Mouse (Mus musculus) embryonic stem cell, embryonic (primary cell): ENCODE results near the gene Tmem117.

Source experiments
- CTCF ChIA-PET, 4 experiments: fragments of 300-600 bp in 2 of 4; fragments of 350-600 bp in 2 of 4; sonication (Branson Sonifier 250); formaldehyde crosslinking; loops; one replicate each; lab custom pipeline; 2022; ENCODE audit warnings: inconsistent platforms in 2 of 4; lab: Charles Lee
- POLR2A ChIA-PET, 4 experiments: fragments of 300-600 bp in 2 of 4; fragments of 350-600 bp in 2 of 4; sonication (Branson Sonifier 250); formaldehyde crosslinking; loops; one replicate each; lab custom pipeline; 2022; ENCODE audit warnings: antibody characterized with exemption in 4 of 4, inconsistent platforms in 1 of 4; lab: Charles Lee

Tmem117 gene

DNA sequence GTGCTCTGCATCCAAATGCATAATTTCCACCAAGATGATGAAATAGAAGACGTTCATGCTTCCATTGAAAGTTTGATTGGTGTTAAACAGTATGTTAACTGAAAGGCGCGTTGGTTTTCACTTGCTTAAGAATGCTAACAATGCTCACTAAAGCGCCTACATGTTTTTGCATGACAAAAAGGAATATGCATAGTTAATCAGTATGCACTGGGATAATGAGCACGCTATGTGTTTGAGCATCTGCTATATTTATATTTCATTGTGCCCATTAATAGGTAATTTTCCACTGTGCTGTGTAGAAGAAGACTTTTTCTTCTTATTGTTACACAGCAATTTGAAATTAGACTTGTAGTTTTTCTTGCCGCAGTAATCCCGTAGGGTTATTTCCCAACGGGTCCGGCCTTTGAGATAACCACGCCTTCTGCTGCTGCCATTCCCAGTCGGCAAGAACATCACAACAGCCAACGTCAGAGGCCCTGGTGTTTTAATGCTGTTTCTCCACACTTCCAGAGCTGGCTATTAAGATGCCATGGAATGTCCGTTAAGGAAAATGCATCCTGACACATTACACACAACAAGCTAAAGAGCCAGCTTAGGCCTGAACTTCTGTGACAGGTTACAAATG lies 399.9 kb downstream of the Tmem117 start:
- POLR2A ChIA-PET: no interaction called here

DNA sequence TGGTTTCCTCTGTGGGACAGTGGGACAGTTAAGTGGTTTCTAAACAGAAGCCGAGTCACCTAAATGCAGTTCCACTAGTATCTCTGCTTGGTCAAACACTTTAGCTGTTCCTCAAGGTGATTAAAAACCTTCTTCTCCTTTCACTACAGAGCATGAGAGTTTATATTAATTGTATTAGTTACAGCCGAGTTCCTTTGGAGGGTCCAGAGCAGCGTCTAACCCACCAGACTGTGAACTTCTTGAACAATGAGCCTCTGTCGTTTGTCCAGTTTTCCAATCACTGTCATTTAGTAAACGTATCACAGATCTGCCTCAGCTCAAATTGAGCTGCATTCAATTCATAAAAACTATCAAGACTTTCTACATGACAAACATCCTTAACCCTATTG lies 400.4 kb downstream of the Tmem117 start:
- ChIA-PET POLR2A (interaction anchor here in 1 of 4 experiments (1.0 kb wide), 1 partner anchor 9 kb away, joined by 3 read pairs; no protein-coding TSS in a partner anchor), CTCF (interaction anchor here in 1 of 4 experiments (0.7 kb wide), 1 partner anchor 36 kb away, joined by 3 read pairs; no protein-coding TSS in a partner anchor)

More for the DNA sequence above, 399.9 kb downstream of the Tmem117 start:
- CTCF ChIA-PET: interaction anchor here in 1 of 4 experiments (0.7 kb wide), 1 partner anchor 35 kb away, joined by 3 read pairs; no protein-coding TSS in a partner anchor

DNA sequence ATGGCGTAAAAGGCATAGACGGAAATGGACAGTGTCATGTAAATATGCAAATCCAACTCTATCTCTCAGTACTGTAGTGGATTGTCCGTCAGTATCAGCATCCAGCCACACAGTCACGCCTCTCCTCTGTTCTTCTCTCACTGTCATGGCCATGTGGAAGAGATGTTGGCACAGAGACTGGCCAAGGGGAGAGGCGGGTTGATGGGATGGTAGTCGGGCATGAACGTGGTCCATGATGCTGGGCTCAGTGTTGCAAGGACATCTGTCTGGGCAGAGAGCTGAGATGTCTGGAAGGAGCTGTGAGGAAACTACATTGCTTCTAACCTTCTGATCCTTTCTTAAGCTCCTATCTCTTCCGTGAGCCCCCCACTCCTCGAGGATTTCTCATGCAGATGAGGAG lies 413.4 kb downstream of the Tmem117 start:
- CTCF ChIA-PET: no interaction called here
- POLR2A ChIA-PET: no interaction called here

GRCm38 (mm10) chr15:95044011-95044410 lies 415.0 kb downstream of the Tmem117 start:
- ChIA-PET CTCF (interaction anchor here in 1 of 4 experiments (0.5 kb wide), 1 partner anchor 33 kb away, joined by 8 read pairs; no protein-coding TSS in a partner anchor), POLR2A (no interaction called here)

DNA sequence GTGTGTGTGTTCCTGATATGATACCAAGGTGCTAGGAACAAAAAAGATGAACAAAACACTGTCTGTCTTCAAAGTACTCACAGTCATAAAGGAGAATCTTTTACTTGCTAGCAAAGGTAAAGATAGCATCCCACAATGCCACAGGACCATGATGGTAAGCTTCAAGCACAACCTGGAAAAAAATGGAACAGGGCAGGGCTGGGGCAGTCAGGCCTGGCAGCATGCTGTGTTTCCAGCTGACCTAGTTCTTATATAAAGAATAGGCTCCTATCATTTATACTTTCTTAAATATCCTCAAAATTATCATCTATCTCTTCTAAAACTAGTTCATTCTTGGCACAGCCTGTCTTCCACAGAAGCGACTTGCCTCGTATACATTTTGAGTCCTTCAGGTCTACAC lies 418.5 kb downstream of the Tmem117 start:
- ChIA-PET CTCF (no interaction called here), POLR2A (interaction anchor here in 1 of 4 experiments (1.1 kb wide), 1 partner anchor 10 kb away, joined by 3 read pairs; no protein-coding TSS in a partner anchor)

- CTCF ChIA-PET: no interaction called here
- POLR2A ChIA-PET: no interaction called here
Measured at GRCm38 (mm10) chr15:95049171-95049729, 420.2 kb downstream of the Tmem117 start.

- ChIA-PET CTCF (interaction anchor here in 1 of 4 experiments (0.6 kb wide), 1 partner anchor 19 kb away, joined by 3 read pairs; no protein-coding TSS in a partner anchor), POLR2A (no interaction called here)
Measured at GRCm38 (mm10) chr15:95055081-95055650, 426.1 kb downstream of the Tmem117 start.

- CTCF ChIA-PET: no interaction called here
- POLR2A ChIA-PET: no interaction called here
Measured at GRCm38 (mm10) chr15:95068023-95068422, 439.0 kb downstream of the Tmem117 start.

GRCm38 (mm10) chr15:95068799-95069198 lies 439.8 kb downstream of the Tmem117 start:
- CTCF ChIA-PET: no interaction called here

GRCm38 (mm10) chr15:95070881-95071280 lies 441.8 kb downstream of the Tmem117 start:
- POLR2A ChIA-PET: no interaction called here

More at GRCm38 (mm10) chr15:95068799-95069198, 439.8 kb downstream of the Tmem117 start:
- POLR2A ChIA-PET: no interaction called here

DNA sequence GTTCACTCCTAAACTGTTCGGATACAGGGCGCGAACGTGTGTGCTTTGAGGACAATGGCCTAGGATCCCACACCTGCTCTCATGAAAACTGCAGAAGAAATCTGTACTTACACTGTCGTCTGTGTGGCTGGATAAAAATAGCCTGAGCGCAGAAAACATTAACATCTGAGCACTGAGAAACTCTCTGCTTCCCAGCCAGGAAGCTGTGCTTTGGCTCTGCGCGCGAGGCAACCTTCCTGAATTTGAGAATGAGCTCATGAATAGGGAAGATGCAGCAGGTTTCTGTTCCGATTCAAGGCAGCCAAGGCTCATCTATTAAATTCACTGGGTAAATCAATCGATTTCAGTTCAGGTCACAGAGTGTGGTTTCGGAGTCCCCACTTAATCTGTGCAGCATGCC lies 446.3 kb downstream of the Tmem117 start:
- POLR2A ChIA-PET: interaction anchor here in 1 of 4 experiments (0.7 kb wide), 1 partner anchor 363 kb away, joined by 3 read pairs; no protein-coding TSS in a partner anchor
- CTCF ChIA-PET: no interaction called here

More at GRCm38 (mm10) chr15:95070881-95071280, 441.8 kb downstream of the Tmem117 start:
- CTCF ChIA-PET: no interaction called here

DNA sequence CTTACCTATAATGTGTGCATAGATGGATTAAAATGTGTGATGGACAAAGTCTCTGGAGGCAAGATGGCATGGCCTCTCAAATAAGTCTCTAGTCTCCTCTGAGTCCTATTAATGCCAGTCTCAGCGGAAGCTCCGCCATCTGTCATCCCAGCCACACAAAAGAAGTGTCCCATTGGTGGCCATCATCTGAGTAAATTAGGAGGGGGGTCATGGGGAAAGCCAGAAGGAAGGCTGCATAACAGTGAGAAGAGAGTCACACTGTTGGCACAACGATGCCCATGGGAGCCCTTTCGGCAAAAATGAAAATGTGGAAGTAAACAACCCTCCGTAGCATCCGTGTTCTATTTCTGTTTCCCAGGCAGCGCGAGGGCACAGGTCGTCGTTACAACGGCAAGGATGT lies 452.6 kb downstream of the Tmem117 start:
- POLR2A ChIA-PET: interaction anchor here in 1 of 4 experiments (0.6 kb wide), 1 partner anchor 285 kb away, joined by 5 read pairs; no protein-coding TSS in a partner anchor

GRCm38 (mm10) chr15:95085962-95086361 lies 456.9 kb downstream of the Tmem117 start:
- POLR2A ChIA-PET: no interaction called here

More for the DNA sequence above, 452.6 kb downstream of the Tmem117 start:
- CTCF ChIA-PET: no interaction called here

DNA sequence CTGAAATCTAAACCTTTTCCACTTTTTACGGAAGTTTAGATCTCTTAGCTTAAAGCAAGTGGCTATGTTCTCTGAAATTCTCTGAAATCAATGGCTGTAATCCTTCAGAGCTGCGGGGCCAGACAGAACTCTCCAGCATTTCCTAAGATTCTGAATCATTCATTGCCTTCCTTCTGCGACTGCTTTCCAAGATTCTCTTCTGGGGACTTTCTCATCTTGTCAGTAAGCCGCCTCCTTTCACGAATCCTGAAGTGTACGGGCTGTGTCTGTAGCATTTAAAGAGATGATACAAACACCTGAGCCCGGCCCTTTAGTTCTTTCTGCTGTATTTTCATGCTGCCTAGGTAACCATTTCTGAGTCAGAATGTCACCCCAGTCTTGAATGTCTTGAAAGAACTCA lies 471.1 kb downstream of the Tmem117 start:
- ChIA-PET POLR2A (no interaction called here), CTCF (no interaction called here)

More at GRCm38 (mm10) chr15:95085962-95086361, 456.9 kb downstream of the Tmem117 start:
- CTCF ChIA-PET: no interaction called here

DNA sequence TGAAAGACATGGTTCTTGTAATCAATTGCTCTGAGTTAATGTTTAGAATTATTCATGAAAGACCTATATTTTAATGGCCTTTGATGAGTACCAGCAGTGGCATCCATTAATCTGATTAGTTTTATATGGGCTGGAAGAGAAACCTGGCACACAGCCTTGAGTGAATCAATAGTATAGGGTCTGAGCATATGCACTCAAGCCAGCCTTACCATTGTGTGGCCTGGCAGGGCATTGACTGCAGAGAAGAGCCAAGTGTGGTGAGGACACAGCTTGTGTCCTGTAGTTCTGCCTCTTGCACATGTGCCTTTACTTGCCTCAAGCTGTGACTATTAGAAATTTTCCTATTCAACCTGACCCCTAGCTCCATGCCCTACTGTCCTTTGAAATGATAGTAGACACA lies 472.5 kb downstream of the Tmem117 start:
- ChIA-PET CTCF (no interaction called here), POLR2A (no interaction called here)

DNA sequence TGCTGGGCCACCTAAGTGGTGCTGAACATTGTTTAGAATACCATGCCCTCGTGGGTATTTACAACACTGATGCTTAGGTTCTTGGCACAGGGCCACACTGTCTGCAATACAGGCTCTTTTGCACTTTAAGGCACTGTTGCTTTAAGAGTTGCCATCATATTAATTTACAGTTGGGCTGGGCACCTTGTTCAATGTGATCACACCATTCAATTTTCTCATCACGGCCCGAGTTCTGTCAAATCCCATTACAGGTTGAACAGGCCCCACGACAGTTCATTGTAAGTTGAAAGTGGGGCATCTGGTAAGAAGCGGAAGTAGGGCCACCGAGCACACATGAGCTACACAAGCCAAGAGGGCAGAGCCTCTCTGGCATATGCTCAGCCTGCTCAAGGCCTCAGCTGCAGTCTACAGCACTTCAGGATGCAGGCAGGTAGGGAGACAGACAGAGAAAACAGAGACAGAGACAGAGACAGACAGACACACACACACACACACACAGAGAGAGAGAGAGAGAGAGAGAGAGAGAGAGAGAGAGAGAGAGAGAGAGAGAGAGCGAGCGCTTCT lies 478.3 kb downstream of the Tmem117 start:
- CTCF ChIA-PET: no interaction called here
- POLR2A ChIA-PET: no interaction called here

DNA sequence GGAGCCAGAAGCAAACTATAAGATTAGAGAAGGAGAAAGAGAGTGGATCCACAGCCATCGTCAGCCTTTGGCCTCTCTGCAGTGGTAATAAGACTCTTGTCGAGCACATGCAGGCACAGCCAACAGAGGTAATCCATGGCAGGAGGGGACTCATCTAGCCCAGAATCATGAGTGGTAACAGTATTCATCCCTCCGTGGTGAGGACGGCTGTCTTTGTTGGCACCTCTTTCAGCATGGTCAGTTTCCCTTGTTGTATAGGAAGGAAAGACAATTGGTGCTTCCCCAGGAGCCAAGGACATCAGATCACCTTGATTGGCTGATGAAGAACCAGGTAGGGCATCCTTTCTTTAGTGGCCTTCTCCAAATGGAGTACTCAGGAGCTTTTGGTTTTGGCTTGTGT lies 479.6 kb downstream of the Tmem117 start:
- ChIA-PET CTCF (no interaction called here), POLR2A (no interaction called here)

GRCm38 (mm10) chr15:95131401-95131800 lies 502.4 kb downstream of the Tmem117 start:
- POLR2A ChIA-PET: interaction anchor here in 1 of 4 experiments (0.7 kb wide), 1 partner anchor 460 kb away, joined by 5 read pairs; no protein-coding TSS in a partner anchor
- CTCF ChIA-PET: interaction anchor here in 3 of 4 experiments (0.5 to 0.7 kb wide), 5 partner anchors 19 to 1909 kb away, joined by 3 to 4 read pairs (median 3); no protein-coding TSS in a partner anchor

- CTCF ChIA-PET: interaction anchor here in 1 of 4 experiments (0.6 kb wide), 1 partner anchor 250 kb away, joined by 5 read pairs; no protein-coding TSS in a partner anchor
- POLR2A ChIA-PET: interaction anchor here in 2 of 4 experiments (0.5 to 0.6 kb wide), 2 partner anchors 545 to 1106 kb away, joined by 3 read pairs; no protein-coding TSS in a partner anchor
Measured at GRCm38 (mm10) chr15:95135926-95136609, 507.0 kb downstream of the Tmem117 start.
